Mouse (Mus musculus): ENCODE results near the gene Myf6. TPM values are rescaled to one million over a fixed set of nuclear protein-coding genes. Genes with fewer than 3 reads are reported as not detected.

The Myf6 gene
- polyA plus RNA-seq, 1 experiment from 2014 or later = 0.21 TPM

Small RNA genes lying within 50 kb of the gene (microRNA-seq; reads per million reads assigned to microRNA genes)
- gene Gm44403 = not detected

Other genes with a start within 250 kb of the Myf6 start
- gene Lin7a, start 223.1 kb downstream of the Myf6 start, polyA plus RNA-seq (2015; fragmentation: Nextera tagmentation; extraction: Ambion mirVana) = 1.0 and 1.3 TPM in 2 replicates
- gene Myf5, start 8.6 kb downstream of the Myf6 start, polyA plus RNA-seq (2015; fragmentation: Nextera tagmentation; extraction: Ambion mirVana) = 0.31 and 0.35 TPM in 2 replicates
- not detected in 2 replicates for gene Ptprq, start 225.3 kb upstream of the Myf6 start, polyA plus RNA-seq (2015; fragmentation: Nextera tagmentation; extraction: Ambion mirVana)